Mouse (Mus musculus): ENCODE measurements around the gene Wdr90. TPM values are rescaled to one million over a fixed set of nuclear protein-coding genes. Genes with fewer than 3 reads are reported as not detected.
A peak's percentile ranks its signal among the peaks of the same experiment; 100 is the strongest.

Wdr90 gene
- 27.7 TPM for polyA plus RNA-seq (2021)

DNA sequence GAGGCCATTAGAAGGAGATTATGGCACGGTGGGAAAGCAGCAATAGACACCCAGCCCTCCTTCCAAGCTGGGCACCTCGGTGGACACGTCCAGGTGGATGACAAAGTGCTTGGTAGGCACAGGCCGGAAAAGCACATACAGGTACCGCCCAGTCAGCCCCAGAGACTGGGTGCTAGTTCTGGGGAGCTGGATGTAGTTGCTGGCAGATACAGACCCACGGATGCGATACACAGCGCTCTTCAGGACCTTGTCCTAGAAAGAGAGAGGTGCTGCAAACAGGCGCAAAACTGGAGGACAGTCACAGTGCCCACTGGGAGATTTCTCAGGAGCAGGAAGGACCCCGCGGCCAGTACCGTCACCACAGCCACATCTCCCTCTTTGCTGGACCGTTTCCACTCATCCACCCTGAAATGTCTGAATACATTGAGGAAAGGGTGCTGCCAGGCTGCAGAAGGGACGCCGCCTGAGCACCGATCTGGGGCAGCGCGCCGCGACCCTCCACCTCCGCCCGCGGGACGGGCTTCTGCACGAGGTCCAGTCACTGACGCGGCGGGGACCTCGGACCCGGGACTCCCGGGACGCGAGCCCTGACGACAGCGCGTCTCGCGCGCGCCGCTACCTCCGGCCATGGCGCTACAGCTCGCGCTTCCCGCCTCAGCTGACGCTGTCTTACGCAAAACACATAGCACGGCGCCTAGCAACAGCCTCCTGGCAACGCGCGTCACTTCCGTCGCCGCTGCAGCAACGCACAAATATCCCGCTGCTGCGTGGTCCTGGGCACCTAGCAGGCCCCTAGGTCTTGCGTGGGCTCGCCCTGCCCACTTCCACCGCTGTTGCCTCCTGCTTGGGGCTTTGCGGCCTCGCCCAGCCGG lies at the start of gene Wdr90:
Gene Wdr90 (minus strand): TSS at position 670 of the 872 bp plus-strand sequence.
- DNase-seq (ENCODE audit: low read depth, low spot score): no peak
- POLR2A ChIA-PET: interaction anchor here (0.9 to 1.7 kb wide), 4 partner anchors 14 to 24 kb away, joined by 3 to 7 read pairs (median 4); partner anchors contain the start of genes Mettl26 and Rhbdl1
- no peak for TF ChIP-seq CTCF (IDR thresholded peaks at IDR 0.05)
- peak; percentile 73 for ATAC-seq
- no peaks in the 10 kb centered on the region for H3K27me3 ChIP-seq
- in situ Hi-C loops (cut with MboI; ENCODE audit: low pct_unique_long_range_greater_than_20kb): no loop called here
- CTCF ChIA-PET: interaction anchor here (1.3 kb wide), 1 partner anchor 10 kb away, joined by 3 read pairs; no protein-coding TSS in a partner anchor

DNA sequence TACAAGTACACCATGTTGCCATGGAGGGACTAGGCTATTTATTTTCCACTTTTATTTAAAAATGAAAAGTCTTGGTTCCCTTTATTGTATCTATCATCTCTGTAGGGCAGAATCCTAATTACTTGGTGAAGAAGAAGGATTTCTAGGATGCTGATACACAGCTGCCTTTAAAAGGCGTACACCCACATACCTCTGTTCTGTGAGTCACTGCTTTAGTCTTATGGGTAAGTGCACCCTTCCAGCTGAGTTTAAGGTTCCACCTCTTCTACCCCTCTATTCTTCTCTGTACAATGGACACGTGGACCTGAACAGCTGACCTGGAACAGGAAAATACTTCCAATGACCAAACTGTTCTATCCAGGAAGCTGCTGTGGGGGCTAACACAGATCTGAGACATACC lies 46.3 kb upstream of the Wdr90 start:
- no peak for DNase-seq (ENCODE audit: low read depth, low spot score)
- in situ Hi-C loops (cut with MboI; ENCODE audit: low pct_unique_long_range_greater_than_20kb): no loop called here
- H3K27me3 ChIP-seq: no peaks in the 10 kb centered on the region
- TF ChIP-seq CTCF (IDR thresholded peaks at IDR 0.05): no peak
- no peak for ATAC-seq
- ChIA-PET CTCF (interaction anchor here (1.0 to 2.4 kb wide), 2 partner anchors 11 to 14 kb away, joined by 3 to 6 read pairs; no protein-coding TSS in a partner anchor), POLR2A (no interaction called here)

DNA sequence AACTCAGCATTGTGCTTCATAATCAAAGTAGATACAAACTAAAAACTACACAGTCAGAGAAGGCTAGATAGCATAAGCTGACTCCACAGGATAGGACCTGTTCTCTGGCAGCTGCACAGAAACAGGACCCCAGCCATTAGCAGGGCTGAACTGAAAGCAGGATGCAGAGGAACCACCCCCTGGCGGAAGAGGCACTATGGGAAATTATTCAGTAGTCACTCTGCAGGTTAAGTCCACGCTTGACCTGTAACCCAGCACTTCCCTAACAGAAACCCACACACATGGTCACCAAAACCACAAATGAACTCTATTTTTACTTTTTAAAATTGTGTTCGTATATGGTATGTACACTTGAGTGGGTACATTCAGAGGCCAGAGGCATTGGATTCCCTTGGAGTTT lies 41.8 kb upstream of the Wdr90 start:
- no peaks in the 10 kb centered on the region for H3K27me3 ChIP-seq
- ATAC-seq (no peak), DNase-seq (ENCODE audit: low read depth, low spot score) (no peak)
- ChIA-PET POLR2A (no interaction called here), CTCF (interaction anchor here (1.3 to 2.9 kb wide), 2 partner anchors 9 to 109 kb away, joined by 3 to 12 read pairs; no protein-coding TSS in a partner anchor)
- in situ Hi-C loops (cut with MboI; ENCODE audit: low pct_unique_long_range_greater_than_20kb): no loop called here
- TF ChIP-seq CTCF (IDR thresholded peaks at IDR 0.05): no peak

DNA sequence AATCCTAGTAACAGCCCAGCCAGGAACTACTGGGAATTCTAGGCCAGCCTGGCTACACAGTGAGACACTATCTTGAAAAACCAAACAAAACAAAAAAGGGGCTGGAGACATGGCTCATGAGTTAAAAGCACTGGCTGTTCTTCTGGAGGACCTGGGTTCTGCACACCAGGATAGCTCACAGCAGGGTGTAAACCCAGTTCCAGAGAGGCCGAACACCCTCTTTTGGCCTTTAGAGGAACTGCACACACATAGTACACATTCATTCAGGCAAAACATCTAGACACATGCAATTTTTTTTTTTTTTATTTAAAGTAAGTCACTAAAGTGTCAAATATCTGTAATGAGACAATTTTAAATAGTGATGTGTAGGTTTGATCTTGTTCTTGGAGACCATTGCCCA lies 38.9 kb upstream of the Wdr90 start:
- DNase-seq (ENCODE audit: low read depth, low spot score): no peak
- TF ChIP-seq CTCF (IDR thresholded peaks at IDR 0.05): peak; percentile 29
- H3K27me3 ChIP-seq: no peaks in the 10 kb centered on the region
- POLR2A ChIA-PET: no interaction called here
- ATAC-seq: no peak
- in situ Hi-C loops (cut with MboI; ENCODE audit: low pct_unique_long_range_greater_than_20kb): no loop called here
- CTCF ChIA-PET: no interaction called here

DNA sequence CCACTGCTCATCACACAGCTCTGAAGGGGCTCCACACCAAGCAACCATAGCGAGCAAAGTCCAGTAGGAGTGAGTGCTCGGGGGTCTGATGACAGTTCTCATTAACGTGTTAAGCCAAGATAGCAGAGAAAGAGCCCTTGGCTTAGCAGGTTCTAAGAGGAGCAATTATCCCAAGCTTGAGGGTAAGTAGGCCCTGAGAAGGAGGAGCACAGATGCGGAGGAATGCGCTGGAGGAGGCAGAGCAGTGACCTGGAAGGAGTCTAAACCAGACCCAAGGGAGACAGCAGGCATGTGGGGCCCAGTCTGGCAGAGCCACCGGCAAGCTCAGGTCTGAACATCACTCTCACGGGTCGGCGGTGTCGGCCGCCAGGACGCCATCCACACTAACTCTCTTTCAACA lies 34.6 kb upstream of the Wdr90 start:
- ChIA-PET CTCF (interaction anchor here (1.1 to 3.3 kb wide), 5 partner anchors 11 to 116 kb away, joined by 3 to 24 read pairs (median 4); no protein-coding TSS in a partner anchor), POLR2A (interaction anchor here (1.5 kb wide), 1 partner anchor 22 kb away, joined by 3 read pairs; no protein-coding TSS in a partner anchor)
- in situ Hi-C loops (cut with MboI; ENCODE audit: low pct_unique_long_range_greater_than_20kb): loop anchor here (5.0 kb wide), 1 partner anchor 196 kb away; the partner anchor contains the start of gene Decr2
- no peak for TF ChIP-seq CTCF (IDR thresholded peaks at IDR 0.05)
- DNase-seq (ENCODE audit: low read depth, low spot score) (no peak), ATAC-seq (no peak)
- no peaks in the 10 kb centered on the region for H3K27me3 ChIP-seq

DNA sequence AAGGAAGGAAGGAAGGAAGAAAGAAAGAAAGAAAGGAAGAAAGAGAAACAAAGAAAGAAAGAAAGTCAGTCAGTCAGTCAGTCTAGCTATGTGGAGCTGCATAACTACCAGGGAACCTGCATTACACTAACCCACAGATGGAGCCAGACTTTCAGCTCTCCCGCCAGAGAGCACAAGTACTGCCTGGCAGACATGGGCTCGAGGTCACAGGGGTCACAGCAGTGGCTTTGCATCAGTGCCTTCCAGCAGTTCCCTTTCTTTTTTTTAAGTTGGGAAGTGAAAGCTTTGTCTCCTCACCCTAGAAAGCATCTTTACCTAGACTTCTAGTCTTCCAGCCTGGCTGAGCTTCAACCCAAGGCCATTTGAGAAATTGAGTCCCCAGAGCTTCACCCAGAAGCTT lies 34.1 kb upstream of the Wdr90 start:
- no peak for TF ChIP-seq CTCF (IDR thresholded peaks at IDR 0.05)
- ATAC-seq (no peak), DNase-seq (ENCODE audit: low read depth, low spot score) (no peak)
- CTCF ChIA-PET: interaction anchor here (1.1 to 3.3 kb wide), 7 partner anchors 9 to 117 kb away, joined by 3 to 24 read pairs (median 9); no protein-coding TSS in a partner anchor
- no peaks in the 10 kb centered on the region for H3K27me3 ChIP-seq
- in situ Hi-C loops (cut with MboI; ENCODE audit: low pct_unique_long_range_greater_than_20kb): loop anchor here (5.0 kb wide), 1 partner anchor 197 kb away; the partner anchor contains the start of gene Decr2
- POLR2A ChIA-PET: interaction anchor here (1.5 kb wide), 1 partner anchor 23 kb away, joined by 3 read pairs; no protein-coding TSS in a partner anchor

DNA sequence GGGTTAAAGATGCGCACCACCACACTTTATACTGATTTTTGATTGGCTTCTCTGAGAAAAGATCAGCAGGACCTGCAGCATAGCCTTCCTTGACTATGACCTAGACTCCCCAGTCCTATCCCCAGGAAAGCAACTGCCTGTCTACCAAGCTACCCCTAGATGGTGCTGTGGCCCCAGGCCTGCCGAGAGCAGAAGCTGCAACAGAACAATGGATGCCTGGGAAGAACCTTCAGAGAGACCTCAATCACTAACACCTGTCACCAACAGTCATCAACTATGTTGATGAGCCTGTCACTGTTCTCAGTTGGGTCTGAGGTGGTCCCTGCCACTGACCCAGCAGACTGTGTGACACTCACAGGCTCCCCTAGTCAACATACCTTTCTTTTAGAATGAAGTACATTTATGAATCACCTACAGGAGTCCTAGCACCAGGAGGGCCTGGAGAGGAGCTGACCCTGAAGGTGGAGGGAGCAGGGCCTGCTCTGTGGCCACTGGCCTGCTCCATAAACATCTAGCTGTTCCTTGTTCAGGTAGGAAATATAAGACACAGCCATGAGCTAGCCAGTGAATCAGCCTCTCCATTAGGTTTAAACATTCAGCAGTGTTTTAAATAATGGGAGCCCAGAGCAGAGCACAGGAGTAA lies 32.8 kb upstream of the Wdr90 start:
- in situ Hi-C loops (cut with MboI; ENCODE audit: low pct_unique_long_range_greater_than_20kb): loop anchor here (5.0 kb wide), 1 partner anchor 118 kb away; no protein-coding TSS in a partner anchor
- no peaks in the 10 kb centered on the region for H3K27me3 ChIP-seq
- POLR2A ChIA-PET: interaction anchor here (1.2 kb wide), 1 partner anchor 12 kb away, joined by 3 read pairs; no protein-coding TSS in a partner anchor
- peak; percentile 51 for ATAC-seq
- CTCF ChIA-PET: interaction anchor here (0.7 to 3.3 kb wide), 18 partner anchors 8 to 210 kb away, joined by 3 to 24 read pairs (median 5); partner anchors contain the start of genes Nhlrc4 and Pigq
- TF ChIP-seq CTCF (IDR thresholded peaks at IDR 0.05): peak; percentile 98
- no peak for DNase-seq (ENCODE audit: low read depth, low spot score)

DNA sequence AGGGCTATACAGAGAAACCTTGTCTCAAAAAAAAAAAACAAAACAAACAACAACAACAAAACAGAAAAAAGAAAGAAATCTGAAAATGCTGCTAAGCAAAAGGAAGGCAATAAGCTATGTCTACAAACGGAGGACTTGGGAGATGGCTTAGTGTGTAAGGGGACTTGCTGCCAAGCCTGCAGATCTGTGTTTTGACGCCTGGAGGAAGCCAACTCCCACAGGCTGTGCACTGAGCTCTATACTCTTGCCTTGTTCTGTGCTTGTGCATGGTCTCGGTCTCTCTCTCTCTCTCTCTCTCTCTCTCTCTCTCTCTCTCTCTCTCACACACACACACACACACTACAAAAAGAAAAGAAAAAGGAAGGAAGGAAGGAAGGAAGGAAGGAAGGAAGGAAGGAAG lies 27.5 kb upstream of the Wdr90 start:
- ATAC-seq (no peak), DNase-seq (ENCODE audit: low read depth, low spot score) (no peak)
- in situ Hi-C loops (cut with MboI; ENCODE audit: low pct_unique_long_range_greater_than_20kb): no loop called here
- POLR2A ChIA-PET: no interaction called here
- CTCF ChIA-PET: no interaction called here
- TF ChIP-seq CTCF (IDR thresholded peaks at IDR 0.05): no peak
- no peaks in the 10 kb centered on the region for H3K27me3 ChIP-seq

DNA sequence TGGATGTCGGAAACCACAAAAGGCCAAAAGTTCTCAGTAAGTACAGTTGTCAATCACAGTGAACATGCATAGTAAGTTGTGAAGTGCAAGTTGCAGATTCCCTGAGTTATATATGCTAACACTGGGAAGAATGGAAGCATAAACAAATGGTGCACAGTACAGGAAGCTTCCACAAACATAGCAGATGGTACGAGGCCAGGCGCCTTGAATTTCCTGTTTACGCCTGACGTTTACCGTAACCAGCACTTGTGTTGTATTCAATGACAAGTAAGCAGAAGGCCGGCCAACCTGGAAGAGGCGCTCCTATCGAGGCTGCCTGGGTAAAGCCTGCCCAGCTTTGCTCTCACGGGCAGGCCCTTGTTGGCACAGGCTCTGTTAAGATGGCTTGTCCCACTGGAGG lies 26.2 kb upstream of the Wdr90 start:
- no peak for TF ChIP-seq CTCF (IDR thresholded peaks at IDR 0.05)
- ChIA-PET CTCF (no interaction called here), POLR2A (no interaction called here)
- in situ Hi-C loops (cut with MboI; ENCODE audit: low pct_unique_long_range_greater_than_20kb): no loop called here
- no peaks in the 10 kb centered on the region for H3K27me3 ChIP-seq
- ATAC-seq (no peak), DNase-seq (ENCODE audit: low read depth, low spot score) (no peak)

DNA sequence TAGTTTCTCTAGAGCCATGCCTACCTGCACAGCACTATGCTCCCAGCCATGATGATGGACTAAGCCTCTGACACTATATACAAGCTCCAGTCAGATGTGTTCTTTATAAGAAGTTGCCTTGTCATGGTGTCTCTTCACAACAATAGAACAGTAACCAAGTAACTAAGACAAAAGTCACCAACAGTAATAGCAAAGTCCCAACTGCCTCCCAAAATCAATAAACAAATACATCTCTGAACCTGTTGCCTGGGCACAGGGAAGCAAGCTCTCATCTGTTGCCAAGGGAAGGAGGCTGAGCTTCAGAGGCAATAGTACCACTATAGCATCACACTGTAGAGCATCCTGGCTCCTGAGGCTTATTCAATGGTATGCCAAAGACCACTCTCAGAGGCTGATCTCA lies 25.5 kb upstream of the Wdr90 start:
- ATAC-seq (no peak), DNase-seq (ENCODE audit: low read depth, low spot score) (no peak)
- TF ChIP-seq CTCF (IDR thresholded peaks at IDR 0.05): no peak
- no peaks in the 10 kb centered on the region for H3K27me3 ChIP-seq
- CTCF ChIA-PET: interaction anchor here (0.8 kb wide), 1 partner anchor 8 kb away, joined by 5 read pairs; no protein-coding TSS in a partner anchor
- in situ Hi-C loops (cut with MboI; ENCODE audit: low pct_unique_long_range_greater_than_20kb): no loop called here
- POLR2A ChIA-PET: no interaction called here

Measured in Patski (cell line).